In genomic region chr10:57815869-57816268, GRCm38 (mm10) we compare ENCODE assay signal across 23 mouse cellular contexts.
"Had no signal": no experiment of that assay in that cellular context is flagged by ENCODE, and none has a peak within 500 bp of the region (broad histone marks: within the 10 kb centered on the region; RNA-seq: fewer than 3 reads in every experiment).

No protein-coding gene starts in this region.

- ATAC-seq: intestine, embryonic 15.5 days had no signal

- H3K4me1 ChIP-seq: intestine, embryonic 15.5 days; kidney, embryonic 15.5 days; lung, embryonic 15.5 days; neural tube, embryonic 12.5 days; neural tube, embryonic 15.5 days had no signal

- H3K4me3 ChIP-seq: intestine, embryonic 15.5 days; kidney, embryonic 15.5 days; left cerebral cortex, adult 2 months; lung, embryonic 15.5 days; neural tube, embryonic 12.5 days; neural tube, embryonic 15.5 days had no signal

- H3K27me3 ChIP-seq: intestine, embryonic 15.5 days; kidney, embryonic 15.5 days; lung, embryonic 15.5 days; neural tube, embryonic 15.5 days had no signal

- H3K9ac ChIP-seq: intestine, embryonic 15.5 days; kidney, embryonic 15.5 days; lung, embryonic 15.5 days; neural tube, embryonic 12.5 days; neural tube, embryonic 15.5 days had no signal

- H3K27ac ChIP-seq: intestine, embryonic 15.5 days; kidney, embryonic 15.5 days; left cerebral cortex, adult 2 months; lung, embryonic 15.5 days; neural tube, embryonic 12.5 days; neural tube, embryonic 15.5 days; stomach, postnatal 0 days had no signal

- H3K4me2 ChIP-seq: intestine, embryonic 15.5 days; kidney, embryonic 15.5 days; lung, embryonic 15.5 days; midbrain, embryonic 11.5 days; neural tube, embryonic 12.5 days; neural tube, embryonic 15.5 days had no signal

- H3K9me3 ChIP-seq: intestine, embryonic 15.5 days; kidney, embryonic 15.5 days; lung, embryonic 15.5 days; neural tube, embryonic 12.5 days; neural tube, embryonic 15.5 days had no signal

- DNase-seq: kidney, adult 11 months; kidney, adult 8-10 months; kidney, postnatal 10 days; kidney, postnatal 36 days; layer of hippocampus, postnatal 36 days; lung, adult 18-20 months; lung, postnatal 10 days; lung, postnatal 4 days; midbrain, embryonic 14.5 days; right cerebral cortex, adult 18-20 months; right cerebral cortex, postnatal 14 days; right cerebral cortex, postnatal 4 days; thymus, adult 2 months; thymus, postnatal 14 days; thymus, postnatal 4 days had no signal

- H3K36me3 ChIP-seq: intestine, embryonic 15.5 days; kidney, embryonic 15.5 days; lung, embryonic 15.5 days; neural tube, embryonic 15.5 days had no signal
